Mouse (Mus musculus): ENCODE data around the gene Cnpy2. TPM values are rescaled to one million over a fixed set of nuclear protein-coding genes. Genes with fewer than 3 reads are reported as not detected.

Cnpy2 gene
- 64.0 TPM for polyA plus RNA-seq (2014; fragmentation: Illumina TruSeq; extraction: RNeasy Lipid Tissue Mini Kit (QIAGEN cat#74804); ENCODE audit: low read depth, low replicate concordance)

GRCm38 (mm10) chr10:128322141-128323108 is at the start of gene Cnpy2:
TSS of gene Cnpy2 (plus strand) at chr10:128322459.

GRCm38 (mm10) chr10:128298702-128299171 is 23.5 kb upstream of the Cnpy2 start, which contains the start of gene Il23a:
TSS of gene Il23a (minus strand) at chr10:128298752.

GRCm38 (mm10) chr10:128303126-128304021 is 18.9 kb upstream of the Cnpy2 start, which contains the start of gene Pan2:
TSS of gene Pan2 (plus strand) at chr10:128303335.

GRCm38 (mm10) chr10:128337306-128338181 is 15.3 kb downstream of the Cnpy2 start, which contains the start of gene Cs:
TSS of gene Cs (plus strand) at chr10:128337734.

GRCm38 (mm10) chr10:128368402-128369217 is 46.4 kb downstream of the Cnpy2 start, which contains the start of gene Coq10a:
TSS of gene Coq10a (minus strand) at chr10:128368997.

GRCm38 (mm10) chr10:128376455-128377211 is 54.4 kb downstream of the Cnpy2 start, which contains the start of gene Ankrd52:
TSS of gene Ankrd52 (plus strand) at chr10:128377115.

Other genes with a start within 250 kb of the Cnpy2 start
- gene Atp5b, start 239.2 kb upstream of the Cnpy2 start, polyA plus RNA-seq (2014; fragmentation: Illumina TruSeq; extraction: RNeasy Lipid Tissue Mini Kit (QIAGEN cat#74804); ENCODE audit: low read depth, low replicate concordance), result 7,621 TPM
- 18.2 TPM for gene Baz2a, start 230.9 kb upstream of the Cnpy2 start, polyA plus RNA-seq (2014; fragmentation: Illumina TruSeq; extraction: RNeasy Lipid Tissue Mini Kit (QIAGEN cat#74804); ENCODE audit: low read depth, low replicate concordance)
- gene Rbms2, start 142.2 kb upstream of the Cnpy2 start, polyA plus RNA-seq (2014; fragmentation: Illumina TruSeq; extraction: RNeasy Lipid Tissue Mini Kit (QIAGEN cat#74804); ENCODE audit: low read depth, low replicate concordance), result 72.7 TPM
- 1.4 TPM for gene Gls2, start 128.0 kb upstream of the Cnpy2 start, polyA plus RNA-seq (2014; fragmentation: Illumina TruSeq; extraction: RNeasy Lipid Tissue Mini Kit (QIAGEN cat#74804); ENCODE audit: low read depth, low replicate concordance)
- gene Spryd4, start 110.7 kb upstream of the Cnpy2 start, polyA plus RNA-seq (2014; fragmentation: Illumina TruSeq; extraction: RNeasy Lipid Tissue Mini Kit (QIAGEN cat#74804); ENCODE audit: low read depth, low replicate concordance), result 36.7 TPM
- not detected for gene Mip, start 96.6 kb upstream of the Cnpy2 start, polyA plus RNA-seq (2014; fragmentation: Illumina TruSeq; extraction: RNeasy Lipid Tissue Mini Kit (QIAGEN cat#74804); ENCODE audit: low read depth, low replicate concordance)
- 14.8 TPM for gene Timeless, start 90.4 kb upstream of the Cnpy2 start, polyA plus RNA-seq (2014; fragmentation: Illumina TruSeq; extraction: RNeasy Lipid Tissue Mini Kit (QIAGEN cat#74804); ENCODE audit: low read depth, low replicate concordance)
- gene Apon, start 68.4 kb upstream of the Cnpy2 start, polyA plus RNA-seq (2014; fragmentation: Illumina TruSeq; extraction: RNeasy Lipid Tissue Mini Kit (QIAGEN cat#74804); ENCODE audit: low read depth, low replicate concordance), result not detected
- 0.73 TPM for gene Apof, start 53.8 kb upstream of the Cnpy2 start, polyA plus RNA-seq (2014; fragmentation: Illumina TruSeq; extraction: RNeasy Lipid Tissue Mini Kit (QIAGEN cat#74804); ENCODE audit: low read depth, low replicate concordance)
- 13.2 TPM for gene Stat2, start 51.9 kb upstream of the Cnpy2 start, polyA plus RNA-seq (2014; fragmentation: Illumina TruSeq; extraction: RNeasy Lipid Tissue Mini Kit (QIAGEN cat#74804); ENCODE audit: low read depth, low replicate concordance)
- gene Il23a, start 23.7 kb upstream of the Cnpy2 start, polyA plus RNA-seq (2014; fragmentation: Illumina TruSeq; extraction: RNeasy Lipid Tissue Mini Kit (QIAGEN cat#74804); ENCODE audit: low read depth, low replicate concordance), result not detected
- gene Pan2, start 19.1 kb upstream of the Cnpy2 start, polyA plus RNA-seq (2014; fragmentation: Illumina TruSeq; extraction: RNeasy Lipid Tissue Mini Kit (QIAGEN cat#74804); ENCODE audit: low read depth, low replicate concordance), result 14.4 TPM
- gene Cs, start 15.3 kb downstream of the Cnpy2 start, polyA plus RNA-seq (2014; fragmentation: Illumina TruSeq; extraction: RNeasy Lipid Tissue Mini Kit (QIAGEN cat#74804); ENCODE audit: low read depth, low replicate concordance), result 1,135 TPM
- 389 TPM for gene Coq10a, start 46.5 kb downstream of the Cnpy2 start, polyA plus RNA-seq (2014; fragmentation: Illumina TruSeq; extraction: RNeasy Lipid Tissue Mini Kit (QIAGEN cat#74804); ENCODE audit: low read depth, low replicate concordance)
- 30.7 TPM for gene Ankrd52, start 54.7 kb downstream of the Cnpy2 start, polyA plus RNA-seq (2014; fragmentation: Illumina TruSeq; extraction: RNeasy Lipid Tissue Mini Kit (QIAGEN cat#74804); ENCODE audit: low read depth, low replicate concordance)
- gene Slc39a5, start 78.8 kb downstream of the Cnpy2 start, polyA plus RNA-seq (2014; fragmentation: Illumina TruSeq; extraction: RNeasy Lipid Tissue Mini Kit (QIAGEN cat#74804); ENCODE audit: low read depth, low replicate concordance), result not detected
- gene Nabp2, start 89.0 kb downstream of the Cnpy2 start, polyA plus RNA-seq (2014; fragmentation: Illumina TruSeq; extraction: RNeasy Lipid Tissue Mini Kit (QIAGEN cat#74804); ENCODE audit: low read depth, low replicate concordance), result 46.9 TPM
- gene Rnf41, start 89.2 kb downstream of the Cnpy2 start, polyA plus RNA-seq (2014; fragmentation: Illumina TruSeq; extraction: RNeasy Lipid Tissue Mini Kit (QIAGEN cat#74804); ENCODE audit: low read depth, low replicate concordance), result 15.0 TPM
- 56.7 TPM for gene Smarcc2, start 136.8 kb downstream of the Cnpy2 start, polyA plus RNA-seq (2014; fragmentation: Illumina TruSeq; extraction: RNeasy Lipid Tissue Mini Kit (QIAGEN cat#74804); ENCODE audit: low read depth, low replicate concordance)
- gene Myl6, start 171.7 kb downstream of the Cnpy2 start, polyA plus RNA-seq (2014; fragmentation: Illumina TruSeq; extraction: RNeasy Lipid Tissue Mini Kit (QIAGEN cat#74804); ENCODE audit: low read depth, low replicate concordance), result 525 TPM
- 3.0 TPM for gene Myl6b, start 176.2 kb downstream of the Cnpy2 start, polyA plus RNA-seq (2014; fragmentation: Illumina TruSeq; extraction: RNeasy Lipid Tissue Mini Kit (QIAGEN cat#74804); ENCODE audit: low read depth, low replicate concordance)
- gene Esyt1, start 203.4 kb downstream of the Cnpy2 start, polyA plus RNA-seq (2014; fragmentation: Illumina TruSeq; extraction: RNeasy Lipid Tissue Mini Kit (QIAGEN cat#74804); ENCODE audit: low read depth, low replicate concordance), result 20.8 TPM
- 7.1 TPM for gene Zc3h10, start 225.3 kb downstream of the Cnpy2 start, polyA plus RNA-seq (2014; fragmentation: Illumina TruSeq; extraction: RNeasy Lipid Tissue Mini Kit (QIAGEN cat#74804); ENCODE audit: low read depth, low replicate concordance)
- gene Rpl41, start 226.8 kb downstream of the Cnpy2 start, polyA plus RNA-seq (2014; fragmentation: Illumina TruSeq; extraction: RNeasy Lipid Tissue Mini Kit (QIAGEN cat#74804); ENCODE audit: low read depth, low replicate concordance), result 918 TPM
- 56.0 TPM for gene Pa2g4, start 243.5 kb downstream of the Cnpy2 start, polyA plus RNA-seq (2014; fragmentation: Illumina TruSeq; extraction: RNeasy Lipid Tissue Mini Kit (QIAGEN cat#74804); ENCODE audit: low read depth, low replicate concordance)